Mouse (Mus musculus): ENCODE data around the gene Mrps24. TPM values are rescaled to one million over a fixed set of nuclear protein-coding genes. Genes with fewer than 3 reads are reported as not detected.

Gene Mrps24
- polyA plus RNA-seq, 1 experiment from 2014 or later, result 212 TPM

DNA sequence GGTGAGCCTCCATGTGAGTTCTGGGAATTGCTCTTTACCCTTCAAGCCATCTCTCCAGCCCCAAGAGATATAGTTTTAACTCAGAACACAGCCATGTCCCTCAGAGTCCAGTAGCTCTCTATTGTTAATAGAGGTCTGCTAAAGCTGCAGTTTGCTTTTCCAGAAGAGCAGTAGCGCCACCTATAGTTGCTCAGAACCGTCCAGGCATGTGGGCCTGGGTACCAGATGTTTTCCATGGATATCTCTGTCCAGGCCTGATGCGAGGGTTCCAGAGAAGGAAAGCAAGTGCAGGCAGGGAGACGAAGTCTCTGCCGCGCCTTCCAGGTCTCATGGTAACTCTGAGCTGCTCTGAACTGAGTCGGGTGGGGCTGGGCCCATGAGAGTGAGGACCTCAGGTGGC, 23.7 kb downstream of the Mrps24 start:
- no peak overlapping the region for H3K4me3 ChIP-seq (ENCODE audit: low read length)
- 0 out of 2 replicates have a peak, but pooled peaks cover 4% of the 10 kb centered on the region for H3K9me3 ChIP-seq (ENCODE audit: low read length)
- H3K4me1 ChIP-seq (ENCODE audit: insufficient read depth, low read length), result no peaks in the 10 kb centered on the region
- H3K36me3 ChIP-seq (ENCODE audit: insufficient read depth, low read length), result no peaks in the 10 kb centered on the region
- no peak overlapping the region for H3K4me2 ChIP-seq (replicated peaks; ENCODE audit: low read depth, low read length)
- no peak overlapping the region for H3K9ac ChIP-seq (replicated peaks; ENCODE audit: low read length)
- no peaks in the 10 kb centered on the region for H3K27me3 ChIP-seq (ENCODE audit: insufficient read depth, low read length)
- no peak overlapping the region for H3K27ac ChIP-seq (ENCODE audit: low read length)
- 30% methylated on average over 7 of the region's 7 CpGs for WGBS
- ATAC-seq (ENCODE audit: low FRiP score, low TSS enrichment), result no peak

DNA sequence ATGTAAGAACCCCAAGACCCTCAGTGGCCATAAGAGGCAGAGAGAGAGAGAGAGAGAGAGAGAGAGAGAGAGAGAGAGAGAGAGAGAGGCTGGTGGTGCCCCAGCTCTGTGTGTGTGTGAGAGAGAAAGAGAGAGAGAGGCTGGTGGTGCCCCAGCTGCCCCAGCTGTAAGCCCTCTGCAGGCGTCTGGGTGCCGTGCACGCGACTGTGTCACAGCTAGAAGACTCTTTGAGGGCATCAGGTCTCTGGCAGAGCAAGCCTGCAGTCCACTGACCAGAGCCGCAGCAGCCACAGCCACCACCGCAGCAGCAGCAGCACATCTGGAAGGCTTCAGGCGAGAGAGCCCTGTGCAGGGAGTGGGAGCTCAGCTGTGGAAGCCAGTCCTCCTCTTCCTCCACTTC, 31.2 kb downstream of the Mrps24 start:
- Histone ChIP-seq H3K4me3 (ENCODE audit: low read length) (no peak overlapping the region), H3K9me3 (ENCODE audit: low read length) (no peaks in the 10 kb centered on the region)
- no peak for ATAC-seq (ENCODE audit: low FRiP score, low TSS enrichment)

DNA sequence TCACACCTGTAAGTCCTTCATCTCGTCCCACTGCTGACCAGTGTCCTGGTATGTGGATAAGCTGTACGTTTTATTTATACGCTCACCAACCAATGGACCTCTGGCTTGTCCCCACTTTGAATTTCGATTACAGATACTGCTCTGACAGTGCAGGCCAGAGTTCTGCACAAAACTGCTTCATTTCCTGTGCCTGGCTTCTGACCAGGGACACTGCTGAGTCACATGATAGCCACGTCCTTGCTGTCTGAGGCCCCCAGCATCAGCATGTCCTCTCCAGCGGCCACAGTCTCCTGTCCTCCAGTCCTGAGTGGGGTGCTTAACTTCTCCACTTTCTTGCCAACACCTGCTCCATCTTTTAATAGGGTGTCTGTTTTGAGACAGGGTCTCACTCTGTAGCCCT, 32.9 kb downstream of the Mrps24 start:
- no peak overlapping the region for H3K9ac ChIP-seq (replicated peaks; ENCODE audit: low read length)
- H3K36me3 ChIP-seq (ENCODE audit: insufficient read depth, low read length), result no peaks in the 10 kb centered on the region
- H3K9me3 ChIP-seq (ENCODE audit: low read length), result no peaks in the 10 kb centered on the region
- no peak for ATAC-seq (ENCODE audit: low FRiP score, low TSS enrichment)
- H3K4me2 ChIP-seq (replicated peaks; ENCODE audit: low read depth, low read length), result no peak overlapping the region
- H3K27ac ChIP-seq (ENCODE audit: low read length), result no peak overlapping the region
- 69% methylated on average over 6 of the region's 6 CpGs for WGBS
- H3K4me3 ChIP-seq (ENCODE audit: low read length), result no peak overlapping the region
- H3K27me3 ChIP-seq (ENCODE audit: insufficient read depth, low read length), result no peaks in the 10 kb centered on the region
- no peaks in the 10 kb centered on the region for H3K4me1 ChIP-seq (ENCODE audit: insufficient read depth, low read length)

More for the DNA sequence above, 31.2 kb downstream of the Mrps24 start:
- no peak overlapping the region for H3K4me2 ChIP-seq (replicated peaks; ENCODE audit: low read depth, low read length)
- no peaks in the 10 kb centered on the region for H3K27me3 ChIP-seq (ENCODE audit: insufficient read depth, low read length)
- WGBS, result 31% methylated on average over 7 of the region's 7 CpGs
- no peaks in the 10 kb centered on the region for H3K36me3 ChIP-seq (ENCODE audit: insufficient read depth, low read length)
- no peak overlapping the region for H3K27ac ChIP-seq (ENCODE audit: low read length)
- no peak overlapping the region for H3K9ac ChIP-seq (replicated peaks; ENCODE audit: low read length)
- H3K4me1 ChIP-seq (ENCODE audit: insufficient read depth, low read length), result no peaks in the 10 kb centered on the region

Other genes with a start within 250 kb of the Mrps24 start
- 203 and 229 TPM in 2 replicates for gene Xbp1, start 195.0 kb downstream of the Mrps24 start, polyA plus RNA-seq (2015; fragmentation: Nextera tagmentation; extraction: Ambion mirVana)
- 19.7 and 22.1 TPM in 2 replicates for gene Ccdc117, start 173.5 kb downstream of the Mrps24 start, polyA plus RNA-seq (2015; fragmentation: Nextera tagmentation; extraction: Ambion mirVana)
- not detected in 2 replicates for gene Ankrd36, start 146.0 kb downstream of the Mrps24 start, polyA plus RNA-seq (2015; fragmentation: Nextera tagmentation; extraction: Ambion mirVana)
- gene Urgcp, start 46.7 kb upstream of the Mrps24 start, polyA plus RNA-seq (2015; fragmentation: Nextera tagmentation; extraction: Ambion mirVana), result 25.9 and 27.8 TPM in 2 replicates
- 123 and 132 TPM in 2 replicates for gene Dbnl, start 72.8 kb upstream of the Mrps24 start, polyA plus RNA-seq (2015; fragmentation: Nextera tagmentation; extraction: Ambion mirVana)
- 33.0 and 42.8 TPM in 2 replicates for gene Pgam2, start 88.1 kb upstream of the Mrps24 start, polyA plus RNA-seq (2015; fragmentation: Nextera tagmentation; extraction: Ambion mirVana)
- 9.8 and 11.4 TPM in 2 replicates for gene Polm, start 122.3 kb upstream of the Mrps24 start, polyA plus RNA-seq (2015; fragmentation: Nextera tagmentation; extraction: Ambion mirVana)
- gene Aebp1, start 146.3 kb upstream of the Mrps24 start, polyA plus RNA-seq (2015; fragmentation: Nextera tagmentation; extraction: Ambion mirVana), result 59.6 and 61.1 TPM in 2 replicates
- gene Pold2, start 162.6 kb upstream of the Mrps24 start, polyA plus RNA-seq (2015; fragmentation: Nextera tagmentation; extraction: Ambion mirVana), result 152 and 155 TPM in 2 replicates
- 5.1 and 9.1 TPM in 2 replicates for gene Myl7, start 183.1 kb upstream of the Mrps24 start, polyA plus RNA-seq (2015; fragmentation: Nextera tagmentation; extraction: Ambion mirVana)
- 1.7 and 2.0 TPM in 2 replicates for gene Gck, start 234.4 kb upstream of the Mrps24 start, polyA plus RNA-seq (2015; fragmentation: Nextera tagmentation; extraction: Ambion mirVana)
- 56.1 and 61.8 TPM in 2 replicates for gene Ykt6, start 240.0 kb upstream of the Mrps24 start, polyA plus RNA-seq (2015; fragmentation: Nextera tagmentation; extraction: Ambion mirVana)

Data from kidney, embryonic 16.5 days (tissue).